Mouse (Mus musculus): ENCODE data around the gene Wdr90. TPM values are rescaled to one million over a fixed set of nuclear protein-coding genes. Genes with fewer than 3 reads are reported as not detected.
A peak's percentile ranks its signal among the peaks of the same experiment; 100 is the strongest.

Gene Wdr90
- 38.2 and 41.1 TPM in 2 replicates for polyA plus RNA-seq (2016; fragmentation: Nextera tagmentation; extraction: Ambion mirVana)

DNA sequence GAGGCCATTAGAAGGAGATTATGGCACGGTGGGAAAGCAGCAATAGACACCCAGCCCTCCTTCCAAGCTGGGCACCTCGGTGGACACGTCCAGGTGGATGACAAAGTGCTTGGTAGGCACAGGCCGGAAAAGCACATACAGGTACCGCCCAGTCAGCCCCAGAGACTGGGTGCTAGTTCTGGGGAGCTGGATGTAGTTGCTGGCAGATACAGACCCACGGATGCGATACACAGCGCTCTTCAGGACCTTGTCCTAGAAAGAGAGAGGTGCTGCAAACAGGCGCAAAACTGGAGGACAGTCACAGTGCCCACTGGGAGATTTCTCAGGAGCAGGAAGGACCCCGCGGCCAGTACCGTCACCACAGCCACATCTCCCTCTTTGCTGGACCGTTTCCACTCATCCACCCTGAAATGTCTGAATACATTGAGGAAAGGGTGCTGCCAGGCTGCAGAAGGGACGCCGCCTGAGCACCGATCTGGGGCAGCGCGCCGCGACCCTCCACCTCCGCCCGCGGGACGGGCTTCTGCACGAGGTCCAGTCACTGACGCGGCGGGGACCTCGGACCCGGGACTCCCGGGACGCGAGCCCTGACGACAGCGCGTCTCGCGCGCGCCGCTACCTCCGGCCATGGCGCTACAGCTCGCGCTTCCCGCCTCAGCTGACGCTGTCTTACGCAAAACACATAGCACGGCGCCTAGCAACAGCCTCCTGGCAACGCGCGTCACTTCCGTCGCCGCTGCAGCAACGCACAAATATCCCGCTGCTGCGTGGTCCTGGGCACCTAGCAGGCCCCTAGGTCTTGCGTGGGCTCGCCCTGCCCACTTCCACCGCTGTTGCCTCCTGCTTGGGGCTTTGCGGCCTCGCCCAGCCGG, at the start of gene Wdr90:
Gene Wdr90, minus strand, starts transcription at position 670 of the 872 bp plus-strand sequence.
- Histone ChIP-seq H3K36me3 (replicated peaks) (no peaks in the 10 kb centered on the region), H3K4me1 (peaks cover 24% of the 10 kb centered on the region), H3K9ac (peak within 1 kb of the TSS; percentile 76), H3K27me3 (no peaks in the 10 kb centered on the region), H3K4me2 (peak within 1 kb of the TSS; percentile 75), H3K27ac (peak within 1 kb of the TSS; percentile 85), H3K9me3 (no peaks in the 10 kb centered on the region), H3K4me3 (replicated peaks) (peak within 1 kb of the TSS; percentile 74)
- WGBS = 3% methylated on average over 65 of the region's 65 CpGs
- peak; percentile 94 for ATAC-seq (ENCODE audit: low FRiP score)

DNA sequence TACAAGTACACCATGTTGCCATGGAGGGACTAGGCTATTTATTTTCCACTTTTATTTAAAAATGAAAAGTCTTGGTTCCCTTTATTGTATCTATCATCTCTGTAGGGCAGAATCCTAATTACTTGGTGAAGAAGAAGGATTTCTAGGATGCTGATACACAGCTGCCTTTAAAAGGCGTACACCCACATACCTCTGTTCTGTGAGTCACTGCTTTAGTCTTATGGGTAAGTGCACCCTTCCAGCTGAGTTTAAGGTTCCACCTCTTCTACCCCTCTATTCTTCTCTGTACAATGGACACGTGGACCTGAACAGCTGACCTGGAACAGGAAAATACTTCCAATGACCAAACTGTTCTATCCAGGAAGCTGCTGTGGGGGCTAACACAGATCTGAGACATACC, 46.3 kb upstream of the Wdr90 start:
- H3K4me3 ChIP-seq (replicated peaks) = no peak overlapping the region
- no peak overlapping the region for H3K27ac ChIP-seq
- H3K36me3 ChIP-seq (replicated peaks) = 0 out of 2 replicates have a peak, but pooled peaks cover 3% of the 10 kb centered on the region
- no peaks in the 10 kb centered on the region for H3K9me3 ChIP-seq
- WGBS = 87% methylated on average over 2 of the region's 2 CpGs
- no peak for ATAC-seq (ENCODE audit: low FRiP score)
- H3K9ac ChIP-seq = no peak overlapping the region
- no peaks in the 10 kb centered on the region for H3K4me1 ChIP-seq
- no peak overlapping the region for H3K4me2 ChIP-seq
- no peaks in the 10 kb centered on the region for H3K27me3 ChIP-seq

DNA sequence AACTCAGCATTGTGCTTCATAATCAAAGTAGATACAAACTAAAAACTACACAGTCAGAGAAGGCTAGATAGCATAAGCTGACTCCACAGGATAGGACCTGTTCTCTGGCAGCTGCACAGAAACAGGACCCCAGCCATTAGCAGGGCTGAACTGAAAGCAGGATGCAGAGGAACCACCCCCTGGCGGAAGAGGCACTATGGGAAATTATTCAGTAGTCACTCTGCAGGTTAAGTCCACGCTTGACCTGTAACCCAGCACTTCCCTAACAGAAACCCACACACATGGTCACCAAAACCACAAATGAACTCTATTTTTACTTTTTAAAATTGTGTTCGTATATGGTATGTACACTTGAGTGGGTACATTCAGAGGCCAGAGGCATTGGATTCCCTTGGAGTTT, 41.8 kb upstream of the Wdr90 start:
- Histone ChIP-seq H3K4me3 (replicated peaks) (no peak overlapping the region), H3K27me3 (no peaks in the 10 kb centered on the region), H3K4me1 (no peaks in the 10 kb centered on the region), H3K4me2 (no peak overlapping the region), H3K9ac (no peak overlapping the region), H3K36me3 (replicated peaks) (peaks cover 8% of the 10 kb centered on the region; the same call in 1 of the 2 replicates), H3K9me3 (no peaks in the 10 kb centered on the region), H3K27ac (no peak overlapping the region)
- no peak for ATAC-seq (ENCODE audit: low FRiP score)
- 89% methylated on average over 3 of the region's 3 CpGs for WGBS

DNA sequence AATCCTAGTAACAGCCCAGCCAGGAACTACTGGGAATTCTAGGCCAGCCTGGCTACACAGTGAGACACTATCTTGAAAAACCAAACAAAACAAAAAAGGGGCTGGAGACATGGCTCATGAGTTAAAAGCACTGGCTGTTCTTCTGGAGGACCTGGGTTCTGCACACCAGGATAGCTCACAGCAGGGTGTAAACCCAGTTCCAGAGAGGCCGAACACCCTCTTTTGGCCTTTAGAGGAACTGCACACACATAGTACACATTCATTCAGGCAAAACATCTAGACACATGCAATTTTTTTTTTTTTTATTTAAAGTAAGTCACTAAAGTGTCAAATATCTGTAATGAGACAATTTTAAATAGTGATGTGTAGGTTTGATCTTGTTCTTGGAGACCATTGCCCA, 38.9 kb upstream of the Wdr90 start:
- Histone ChIP-seq H3K27me3 (no peaks in the 10 kb centered on the region), H3K36me3 (replicated peaks) (peaks cover 7% of the 10 kb centered on the region; the same call in 1 of the 2 replicates), H3K4me3 (replicated peaks) (no peak overlapping the region), H3K4me1 (no peaks in the 10 kb centered on the region), H3K9ac (no peak overlapping the region), H3K27ac (no peak overlapping the region), H3K4me2 (no peak overlapping the region), H3K9me3 (no peaks in the 10 kb centered on the region)
- WGBS = 95% methylated on average over 1 of the region's 1 CpGs
- ATAC-seq (ENCODE audit: low FRiP score) = no peak

DNA sequence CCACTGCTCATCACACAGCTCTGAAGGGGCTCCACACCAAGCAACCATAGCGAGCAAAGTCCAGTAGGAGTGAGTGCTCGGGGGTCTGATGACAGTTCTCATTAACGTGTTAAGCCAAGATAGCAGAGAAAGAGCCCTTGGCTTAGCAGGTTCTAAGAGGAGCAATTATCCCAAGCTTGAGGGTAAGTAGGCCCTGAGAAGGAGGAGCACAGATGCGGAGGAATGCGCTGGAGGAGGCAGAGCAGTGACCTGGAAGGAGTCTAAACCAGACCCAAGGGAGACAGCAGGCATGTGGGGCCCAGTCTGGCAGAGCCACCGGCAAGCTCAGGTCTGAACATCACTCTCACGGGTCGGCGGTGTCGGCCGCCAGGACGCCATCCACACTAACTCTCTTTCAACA, 34.6 kb upstream of the Wdr90 start:
- Histone ChIP-seq H3K9me3 (no peaks in the 10 kb centered on the region), H3K9ac (no peak overlapping the region), H3K4me3 (replicated peaks) (no peak overlapping the region), H3K4me2 (no peak overlapping the region), H3K27ac (0 out of 2 replicates have a peak overlapping the region, but pooled peaks have one; percentile 13), H3K27me3 (no peaks in the 10 kb centered on the region), H3K36me3 (replicated peaks) (peaks cover 7% of the 10 kb centered on the region; the same call in 1 of the 2 replicates), H3K4me1 (peaks cover 4% of the 10 kb centered on the region; the same call in 1 of the 2 replicates)
- no peak for ATAC-seq (ENCODE audit: low FRiP score)
- 70% methylated on average over 12 of the region's 12 CpGs for WGBS

DNA sequence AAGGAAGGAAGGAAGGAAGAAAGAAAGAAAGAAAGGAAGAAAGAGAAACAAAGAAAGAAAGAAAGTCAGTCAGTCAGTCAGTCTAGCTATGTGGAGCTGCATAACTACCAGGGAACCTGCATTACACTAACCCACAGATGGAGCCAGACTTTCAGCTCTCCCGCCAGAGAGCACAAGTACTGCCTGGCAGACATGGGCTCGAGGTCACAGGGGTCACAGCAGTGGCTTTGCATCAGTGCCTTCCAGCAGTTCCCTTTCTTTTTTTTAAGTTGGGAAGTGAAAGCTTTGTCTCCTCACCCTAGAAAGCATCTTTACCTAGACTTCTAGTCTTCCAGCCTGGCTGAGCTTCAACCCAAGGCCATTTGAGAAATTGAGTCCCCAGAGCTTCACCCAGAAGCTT, 34.1 kb upstream of the Wdr90 start:
- Histone ChIP-seq H3K4me3 (replicated peaks) (no peak overlapping the region), H3K9me3 (no peaks in the 10 kb centered on the region), H3K27me3 (no peaks in the 10 kb centered on the region), H3K4me1 (peaks cover 4% of the 10 kb centered on the region; the same call in 1 of the 2 replicates), H3K27ac (no peak overlapping the region), H3K9ac (no peak overlapping the region), H3K4me2 (no peak overlapping the region), H3K36me3 (replicated peaks) (peaks cover 3% of the 10 kb centered on the region; the same call in 1 of the 2 replicates)
- WGBS = 47% methylated on average over 2 of the region's 2 CpGs
- ATAC-seq (ENCODE audit: low FRiP score) = no peak

DNA sequence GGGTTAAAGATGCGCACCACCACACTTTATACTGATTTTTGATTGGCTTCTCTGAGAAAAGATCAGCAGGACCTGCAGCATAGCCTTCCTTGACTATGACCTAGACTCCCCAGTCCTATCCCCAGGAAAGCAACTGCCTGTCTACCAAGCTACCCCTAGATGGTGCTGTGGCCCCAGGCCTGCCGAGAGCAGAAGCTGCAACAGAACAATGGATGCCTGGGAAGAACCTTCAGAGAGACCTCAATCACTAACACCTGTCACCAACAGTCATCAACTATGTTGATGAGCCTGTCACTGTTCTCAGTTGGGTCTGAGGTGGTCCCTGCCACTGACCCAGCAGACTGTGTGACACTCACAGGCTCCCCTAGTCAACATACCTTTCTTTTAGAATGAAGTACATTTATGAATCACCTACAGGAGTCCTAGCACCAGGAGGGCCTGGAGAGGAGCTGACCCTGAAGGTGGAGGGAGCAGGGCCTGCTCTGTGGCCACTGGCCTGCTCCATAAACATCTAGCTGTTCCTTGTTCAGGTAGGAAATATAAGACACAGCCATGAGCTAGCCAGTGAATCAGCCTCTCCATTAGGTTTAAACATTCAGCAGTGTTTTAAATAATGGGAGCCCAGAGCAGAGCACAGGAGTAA, 32.8 kb upstream of the Wdr90 start:
- peaks cover 11% of the 10 kb centered on the region; the same call in 1 of the 2 replicates for H3K36me3 ChIP-seq (replicated peaks)
- 30% methylated on average over 2 of the region's 2 CpGs for WGBS
- H3K4me2 ChIP-seq = no peak overlapping the region
- H3K27ac ChIP-seq = peak overlapping the region; percentile 68
- H3K9ac ChIP-seq = no peak overlapping the region
- H3K4me3 ChIP-seq (replicated peaks) = no peak overlapping the region
- H3K4me1 ChIP-seq = peaks cover 4% of the 10 kb centered on the region; the same call in 1 of the 2 replicates
- ATAC-seq (ENCODE audit: low FRiP score) = peak; percentile 86
- no peaks in the 10 kb centered on the region for H3K27me3 ChIP-seq
- no peaks in the 10 kb centered on the region for H3K9me3 ChIP-seq

DNA sequence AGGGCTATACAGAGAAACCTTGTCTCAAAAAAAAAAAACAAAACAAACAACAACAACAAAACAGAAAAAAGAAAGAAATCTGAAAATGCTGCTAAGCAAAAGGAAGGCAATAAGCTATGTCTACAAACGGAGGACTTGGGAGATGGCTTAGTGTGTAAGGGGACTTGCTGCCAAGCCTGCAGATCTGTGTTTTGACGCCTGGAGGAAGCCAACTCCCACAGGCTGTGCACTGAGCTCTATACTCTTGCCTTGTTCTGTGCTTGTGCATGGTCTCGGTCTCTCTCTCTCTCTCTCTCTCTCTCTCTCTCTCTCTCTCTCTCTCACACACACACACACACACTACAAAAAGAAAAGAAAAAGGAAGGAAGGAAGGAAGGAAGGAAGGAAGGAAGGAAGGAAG, 27.5 kb upstream of the Wdr90 start:
- no peak overlapping the region for H3K9ac ChIP-seq
- no peaks in the 10 kb centered on the region for H3K27me3 ChIP-seq
- no peak for ATAC-seq (ENCODE audit: low FRiP score)
- no peak overlapping the region for H3K4me3 ChIP-seq (replicated peaks)
- no peak overlapping the region for H3K27ac ChIP-seq
- H3K36me3 ChIP-seq (replicated peaks) = peaks cover 32% of the 10 kb centered on the region
- H3K9me3 ChIP-seq = no peaks in the 10 kb centered on the region
- H3K4me1 ChIP-seq = no peaks in the 10 kb centered on the region
- no peak overlapping the region for H3K4me2 ChIP-seq
- WGBS = 89% methylated on average over 3 of the region's 3 CpGs

DNA sequence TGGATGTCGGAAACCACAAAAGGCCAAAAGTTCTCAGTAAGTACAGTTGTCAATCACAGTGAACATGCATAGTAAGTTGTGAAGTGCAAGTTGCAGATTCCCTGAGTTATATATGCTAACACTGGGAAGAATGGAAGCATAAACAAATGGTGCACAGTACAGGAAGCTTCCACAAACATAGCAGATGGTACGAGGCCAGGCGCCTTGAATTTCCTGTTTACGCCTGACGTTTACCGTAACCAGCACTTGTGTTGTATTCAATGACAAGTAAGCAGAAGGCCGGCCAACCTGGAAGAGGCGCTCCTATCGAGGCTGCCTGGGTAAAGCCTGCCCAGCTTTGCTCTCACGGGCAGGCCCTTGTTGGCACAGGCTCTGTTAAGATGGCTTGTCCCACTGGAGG, 26.2 kb upstream of the Wdr90 start:
- no peaks in the 10 kb centered on the region for H3K9me3 ChIP-seq
- H3K27ac ChIP-seq = no peak overlapping the region
- peaks cover 45% of the 10 kb centered on the region for H3K36me3 ChIP-seq (replicated peaks)

DNA sequence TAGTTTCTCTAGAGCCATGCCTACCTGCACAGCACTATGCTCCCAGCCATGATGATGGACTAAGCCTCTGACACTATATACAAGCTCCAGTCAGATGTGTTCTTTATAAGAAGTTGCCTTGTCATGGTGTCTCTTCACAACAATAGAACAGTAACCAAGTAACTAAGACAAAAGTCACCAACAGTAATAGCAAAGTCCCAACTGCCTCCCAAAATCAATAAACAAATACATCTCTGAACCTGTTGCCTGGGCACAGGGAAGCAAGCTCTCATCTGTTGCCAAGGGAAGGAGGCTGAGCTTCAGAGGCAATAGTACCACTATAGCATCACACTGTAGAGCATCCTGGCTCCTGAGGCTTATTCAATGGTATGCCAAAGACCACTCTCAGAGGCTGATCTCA, 25.5 kb upstream of the Wdr90 start:
- Histone ChIP-seq H3K27ac (no peak overlapping the region), H3K4me3 (replicated peaks) (no peak overlapping the region), H3K36me3 (replicated peaks) (peaks cover 51% of the 10 kb centered on the region), H3K4me2 (no peak overlapping the region), H3K9ac (no peak overlapping the region), H3K4me1 (peaks cover 6% of the 10 kb centered on the region), H3K27me3 (no peaks in the 10 kb centered on the region), H3K9me3 (no peaks in the 10 kb centered on the region)
- ATAC-seq (ENCODE audit: low FRiP score) = no peak

More for the DNA sequence above, 26.2 kb upstream of the Wdr90 start:
- Histone ChIP-seq H3K4me1 (peaks cover 4% of the 10 kb centered on the region; the same call in 1 of the 2 replicates), H3K27me3 (no peaks in the 10 kb centered on the region), H3K9ac (no peak overlapping the region), H3K4me3 (replicated peaks) (no peak overlapping the region), H3K4me2 (no peak overlapping the region)
- WGBS = 91% methylated on average over 10 of the region's 10 CpGs
- no peak for ATAC-seq (ENCODE audit: low FRiP score)

DNA sequence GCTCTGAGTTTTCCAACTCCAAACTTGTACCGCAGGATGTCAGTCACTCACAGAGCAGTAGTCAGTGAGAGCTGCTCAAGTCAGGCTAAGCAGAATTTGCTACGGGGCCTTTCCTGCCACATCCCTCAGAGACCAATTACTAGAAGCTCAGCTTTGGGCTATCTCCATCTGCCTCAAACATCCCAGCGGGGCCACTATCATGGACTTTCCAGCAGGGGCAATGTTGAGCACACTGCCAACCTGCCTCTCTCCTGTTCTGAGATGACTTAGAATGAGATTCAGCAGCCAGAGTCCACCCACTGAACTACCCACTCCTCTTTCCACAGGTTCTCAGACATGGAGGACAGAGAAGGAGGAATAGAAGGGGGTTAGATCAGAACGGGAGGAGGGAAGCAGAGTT, 24.3 kb upstream of the Wdr90 start:
- H3K9me3 ChIP-seq = no peaks in the 10 kb centered on the region
- no peaks in the 10 kb centered on the region for H3K27me3 ChIP-seq
- H3K4me3 ChIP-seq (replicated peaks) = no peak overlapping the region
- H3K27ac ChIP-seq = no peak overlapping the region
- no peak overlapping the region for H3K9ac ChIP-seq
- peaks cover 18% of the 10 kb centered on the region for H3K4me1 ChIP-seq
- no peak for ATAC-seq (ENCODE audit: low FRiP score)
- WGBS = 72% methylated on average over 4 of the region's 4 CpGs
- no peak overlapping the region for H3K4me2 ChIP-seq
- peaks cover 51% of the 10 kb centered on the region for H3K36me3 ChIP-seq (replicated peaks)

DNA sequence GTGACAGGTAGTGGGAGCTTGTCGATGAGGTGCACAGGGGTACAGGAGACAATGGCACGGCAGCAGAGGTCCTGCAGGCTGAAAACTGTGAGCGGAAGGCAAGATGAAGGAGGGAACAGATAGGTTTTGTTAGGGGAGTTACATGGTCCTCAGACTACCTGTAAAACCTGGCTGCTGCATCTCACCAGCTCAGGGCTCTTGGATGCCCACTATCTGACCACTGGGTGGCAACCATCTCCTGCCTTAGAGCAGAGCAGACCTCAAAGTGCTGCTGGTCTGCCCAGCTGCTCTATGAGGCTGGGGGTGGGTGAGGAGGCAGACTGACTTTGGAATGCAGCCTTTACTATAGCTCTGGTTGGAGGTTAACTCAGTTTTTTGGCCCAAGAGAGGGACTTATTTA, 22.5 kb upstream of the Wdr90 start:
- no peak for ATAC-seq (ENCODE audit: low FRiP score)
- no peak overlapping the region for H3K9ac ChIP-seq
- H3K9me3 ChIP-seq = no peaks in the 10 kb centered on the region
- no peak overlapping the region for H3K27ac ChIP-seq
- no peak overlapping the region for H3K4me3 ChIP-seq (replicated peaks)
- WGBS = 89% methylated on average over 3 of the region's 3 CpGs
- no peak overlapping the region for H3K4me2 ChIP-seq
- peaks cover 49% of the 10 kb centered on the region for H3K36me3 ChIP-seq (replicated peaks)
- peaks cover 28% of the 10 kb centered on the region for H3K4me1 ChIP-seq
- H3K27me3 ChIP-seq = no peaks in the 10 kb centered on the region
